Mouse (Mus musculus): ENCODE measurements around the gene Ube2e3. TPM values are rescaled to one million over a fixed set of nuclear protein-coding genes. Genes with fewer than 3 reads are reported as not detected.

The Ube2e3 gene
- 33.0 and 34.1 TPM in 2 replicates for polyA plus RNA-seq (2012; rRNA removed)

GRCm38 (mm10) chr2:78867726-78868510 is at the start of gene Ube2e3:
TSS of gene Ube2e3 (plus strand) at chr2:78868124.
- DNase-seq (ENCODE audit: low spot score): no peak

DNA sequence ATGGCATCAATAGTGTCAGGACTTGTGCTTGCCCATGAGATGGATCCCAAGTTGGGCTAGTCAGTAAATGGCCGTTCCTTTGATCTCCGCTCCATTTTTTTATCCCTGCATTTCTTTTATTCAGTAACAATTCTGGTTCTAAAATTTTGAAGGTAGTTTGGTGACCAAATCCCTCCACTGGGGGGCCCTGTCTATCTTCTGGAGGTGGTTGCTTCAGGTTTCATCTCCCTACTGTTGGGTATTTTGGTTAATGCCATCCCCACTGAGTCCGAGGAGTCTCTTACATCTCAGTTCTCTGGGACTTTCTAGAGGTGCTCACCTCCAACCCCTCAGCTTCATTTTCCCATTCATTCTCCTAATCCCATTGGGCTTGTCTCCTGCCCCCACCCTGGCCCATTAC is 38.0 kb upstream of the Ube2e3 start:
- DNase-seq (ENCODE audit: low spot score): no peak

DNA sequence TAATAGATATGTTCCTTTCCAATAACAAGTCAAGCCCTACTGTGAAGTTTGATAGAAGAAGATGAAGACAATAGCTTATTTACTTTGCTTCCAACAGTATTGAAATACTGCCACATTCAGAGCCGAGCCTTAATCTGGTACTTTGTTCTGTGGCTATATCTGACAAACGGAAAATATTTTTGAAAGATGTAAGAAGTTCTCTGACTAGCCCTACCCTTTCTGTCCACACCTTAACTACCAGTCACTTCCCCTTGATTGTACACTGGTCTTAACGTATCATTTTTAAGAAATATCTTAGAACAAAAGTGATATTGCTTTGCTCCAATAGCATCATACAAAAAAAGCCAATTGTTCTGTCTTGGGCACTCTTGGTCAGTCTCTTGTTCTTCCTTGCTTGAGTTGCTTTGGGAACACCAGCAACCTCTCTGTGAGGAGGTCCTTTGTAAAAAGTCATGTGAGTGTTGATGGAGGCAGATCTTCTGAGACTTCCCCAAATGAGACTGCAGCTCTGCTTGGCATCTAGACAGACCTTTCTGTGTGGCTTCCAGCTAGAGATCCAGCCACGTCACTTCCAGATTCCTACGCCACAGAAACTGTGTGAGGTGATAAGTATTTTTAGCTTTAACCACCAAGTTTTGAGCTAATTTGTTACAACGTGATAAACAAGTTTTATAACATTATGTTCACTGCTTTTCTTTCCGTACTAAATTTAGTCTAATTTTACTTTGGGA is 26.3 kb upstream of the Ube2e3 start:
- no peak for DNase-seq (ENCODE audit: low spot score)

DNA sequence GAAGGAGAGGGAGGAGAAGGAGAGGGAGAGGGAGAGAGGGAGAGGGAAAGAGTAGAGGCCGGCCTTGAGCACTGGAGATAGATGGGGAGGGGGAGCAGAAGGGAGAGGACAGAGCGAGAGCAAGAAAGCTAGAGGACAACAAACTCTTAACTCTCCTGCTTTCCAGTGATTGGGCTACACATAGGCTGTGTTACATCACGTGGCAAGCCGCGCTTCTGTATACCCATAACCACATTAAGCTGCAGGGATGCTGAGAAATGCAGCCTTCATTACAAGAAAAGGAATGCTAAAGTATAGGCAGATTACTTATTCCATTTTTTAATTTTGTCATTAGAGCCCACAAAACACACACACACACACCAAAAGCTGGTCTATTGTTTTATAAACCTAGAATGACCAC is 23.6 kb upstream of the Ube2e3 start:
- no peak for DNase-seq (ENCODE audit: low spot score)

DNA sequence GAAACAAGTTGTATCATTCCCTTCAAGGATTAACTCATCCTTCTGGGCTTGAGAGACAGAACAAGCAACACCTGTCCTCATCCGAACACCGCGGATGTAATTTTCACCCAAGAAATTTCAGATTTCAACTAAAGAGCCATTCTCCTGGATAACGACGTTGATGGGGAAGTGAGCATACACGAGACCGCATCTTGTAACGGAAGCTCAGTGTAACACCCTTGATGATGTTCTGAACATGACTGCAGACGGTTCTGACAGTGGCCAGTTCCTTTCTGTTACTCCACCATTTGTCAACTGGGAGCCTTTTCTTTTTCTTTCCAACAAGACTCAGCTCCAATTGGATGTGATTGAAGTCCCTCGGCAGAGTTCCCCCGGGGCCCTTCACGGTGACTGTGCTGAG is 22.6 kb upstream of the Ube2e3 start:
- no peak for DNase-seq (ENCODE audit: low spot score)

- DNase-seq (ENCODE audit: low spot score): no peak
These were observed 22.2 kb upstream of the Ube2e3 start for GRCm38 (mm10) chr2:78845717-78846116.

DNA sequence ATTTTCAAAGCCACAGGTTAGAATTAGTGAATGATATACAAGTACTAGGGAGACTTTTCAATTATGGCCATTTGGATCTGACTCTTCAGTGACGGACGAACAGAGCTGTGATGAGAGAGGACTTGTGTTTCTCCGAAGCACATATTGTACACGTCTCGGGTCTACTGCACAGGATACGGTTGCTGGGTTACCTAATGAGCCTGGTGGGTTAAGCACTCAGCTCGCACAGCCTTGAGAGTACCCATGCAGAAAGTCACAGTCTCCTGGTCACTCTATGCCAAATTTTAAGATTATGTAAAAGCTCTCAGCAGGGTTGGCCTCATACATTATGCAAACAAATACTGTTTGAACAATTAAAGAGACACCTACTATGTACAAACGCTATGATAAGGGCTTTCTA is 13.6 kb upstream of the Ube2e3 start:
- DNase-seq (ENCODE audit: low spot score): no peak

GRCm38 (mm10) chr2:78858628-78859027 is 9.3 kb upstream of the Ube2e3 start:
- DNase-seq (ENCODE audit: low spot score): no peak

GRCm38 (mm10) chr2:78859266-78860087 is 8.4 kb upstream of the Ube2e3 start:
- DNase-seq (ENCODE audit: low spot score): no peak

DNA sequence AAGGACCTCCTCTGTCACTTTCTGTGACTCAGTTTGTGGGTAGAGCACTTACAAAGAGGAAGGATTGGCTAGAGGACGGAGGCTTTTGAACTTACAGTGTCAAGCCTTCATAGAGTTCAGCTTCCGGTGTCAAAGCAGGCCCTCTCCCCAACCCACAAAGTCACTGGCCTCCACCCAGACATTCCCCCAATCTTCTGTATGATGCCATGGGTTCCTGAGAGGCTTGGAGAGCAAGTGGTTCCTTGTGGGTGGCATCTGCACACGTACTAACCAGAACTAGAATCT is 7.9 kb upstream of the Ube2e3 start:
- no peak for DNase-seq (ENCODE audit: low spot score)

DNA sequence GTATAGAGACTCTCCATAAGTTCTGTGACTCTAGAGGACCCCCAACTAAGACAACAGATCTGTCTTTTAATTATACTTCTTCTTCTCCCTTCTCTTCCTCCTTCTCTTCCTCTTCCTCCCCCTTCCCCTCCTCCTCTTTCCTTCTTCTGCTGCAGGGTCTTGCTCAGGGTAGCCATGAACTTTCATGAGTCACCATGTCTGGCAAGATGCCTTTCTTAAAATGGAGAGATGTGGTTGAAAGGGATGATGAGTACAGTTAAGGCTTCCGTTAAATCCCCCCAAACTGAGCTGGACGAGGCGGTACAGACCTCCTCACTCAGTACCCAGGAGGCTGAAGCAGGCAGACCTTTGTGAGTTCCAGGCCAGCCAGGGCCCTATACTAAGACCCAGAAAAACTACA is 3.8 kb upstream of the Ube2e3 start:
- DNase-seq (ENCODE audit: low spot score): no peak

- DNase-seq (ENCODE audit: low spot score): no peak
These were observed 3.1 kb upstream of the Ube2e3 start for GRCm38 (mm10) chr2:78864866-78865265.

- DNase-seq (ENCODE audit: low spot score): peak; percentile 73
These were observed 559 bp downstream of the Ube2e3 start for GRCm38 (mm10) chr2:78868511-78868854.

DNA sequence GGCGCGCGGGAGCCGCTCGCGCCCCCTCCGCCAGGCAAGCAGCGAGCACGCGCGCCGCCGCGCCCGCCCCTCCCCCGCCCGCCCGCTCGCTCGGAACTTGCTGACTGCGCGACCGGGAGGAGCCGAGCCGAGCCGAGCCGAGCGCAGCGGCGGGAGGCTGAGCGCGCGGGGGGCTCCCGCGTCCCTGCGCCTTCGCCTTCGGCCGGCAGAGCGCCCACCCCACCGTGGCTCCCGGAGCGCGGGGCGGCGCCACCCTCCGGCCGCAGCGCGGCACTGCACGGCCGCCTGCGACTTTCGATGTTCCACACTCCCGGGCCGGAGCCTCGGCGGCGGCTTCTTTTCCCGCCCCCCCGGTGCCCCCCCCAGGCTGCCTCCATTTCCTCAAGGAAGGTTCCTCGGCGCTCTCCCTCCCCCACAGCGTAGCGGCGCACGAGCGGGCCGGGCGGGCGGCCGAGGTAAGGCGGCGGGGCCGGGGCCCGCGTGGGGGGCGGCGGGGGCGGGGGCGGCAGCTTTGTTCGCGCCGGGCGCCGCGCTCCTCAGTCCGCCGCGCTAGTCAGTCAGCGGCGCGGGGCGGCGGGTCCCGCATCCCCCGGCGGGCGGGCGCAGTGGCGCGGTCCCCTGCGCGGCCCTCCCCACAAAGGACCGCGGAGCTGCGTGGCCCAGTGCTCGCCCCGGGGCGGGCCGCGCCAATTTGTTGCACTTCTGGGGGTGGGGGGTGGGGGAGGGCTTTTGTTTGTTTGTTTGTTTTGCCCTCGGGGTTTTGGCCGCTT is 1.2 kb downstream of the Ube2e3 start:
- peak; percentile 77 for DNase-seq (ENCODE audit: low spot score)

- peak; percentile 26 for DNase-seq (ENCODE audit: low spot score)
These were observed 2.0 kb downstream of the Ube2e3 start for GRCm38 (mm10) chr2:78869721-78870442.

DNA sequence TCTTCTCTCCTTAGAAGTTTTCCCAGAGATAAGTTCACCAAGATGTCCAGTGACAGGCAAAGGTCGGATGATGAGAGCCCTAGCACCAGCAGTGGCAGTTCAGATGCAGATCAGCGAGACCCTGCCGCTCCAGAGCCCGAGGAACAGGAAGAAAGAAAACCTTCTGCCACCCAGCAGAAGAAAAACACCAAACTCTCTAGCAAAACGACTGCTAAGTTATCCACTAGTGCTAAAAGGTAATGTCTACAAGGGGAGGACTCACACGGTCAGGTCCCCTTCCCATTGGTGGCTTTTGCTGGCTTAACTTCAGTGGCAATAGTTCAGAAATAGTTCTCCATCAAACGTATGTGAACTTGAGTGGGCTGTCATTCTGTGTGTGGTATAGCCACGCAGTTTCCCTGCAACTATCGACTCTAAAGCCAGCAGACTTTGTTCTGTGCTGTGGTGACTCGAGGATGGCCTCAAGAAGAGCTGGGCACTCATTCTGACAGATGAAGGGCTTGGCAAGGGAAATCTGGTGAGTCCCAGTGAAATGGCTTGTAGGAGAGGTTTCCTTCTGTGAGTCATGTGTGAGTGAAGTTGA is 2.6 kb downstream of the Ube2e3 start:
- DNase-seq (ENCODE audit: low spot score): no peak

DNA sequence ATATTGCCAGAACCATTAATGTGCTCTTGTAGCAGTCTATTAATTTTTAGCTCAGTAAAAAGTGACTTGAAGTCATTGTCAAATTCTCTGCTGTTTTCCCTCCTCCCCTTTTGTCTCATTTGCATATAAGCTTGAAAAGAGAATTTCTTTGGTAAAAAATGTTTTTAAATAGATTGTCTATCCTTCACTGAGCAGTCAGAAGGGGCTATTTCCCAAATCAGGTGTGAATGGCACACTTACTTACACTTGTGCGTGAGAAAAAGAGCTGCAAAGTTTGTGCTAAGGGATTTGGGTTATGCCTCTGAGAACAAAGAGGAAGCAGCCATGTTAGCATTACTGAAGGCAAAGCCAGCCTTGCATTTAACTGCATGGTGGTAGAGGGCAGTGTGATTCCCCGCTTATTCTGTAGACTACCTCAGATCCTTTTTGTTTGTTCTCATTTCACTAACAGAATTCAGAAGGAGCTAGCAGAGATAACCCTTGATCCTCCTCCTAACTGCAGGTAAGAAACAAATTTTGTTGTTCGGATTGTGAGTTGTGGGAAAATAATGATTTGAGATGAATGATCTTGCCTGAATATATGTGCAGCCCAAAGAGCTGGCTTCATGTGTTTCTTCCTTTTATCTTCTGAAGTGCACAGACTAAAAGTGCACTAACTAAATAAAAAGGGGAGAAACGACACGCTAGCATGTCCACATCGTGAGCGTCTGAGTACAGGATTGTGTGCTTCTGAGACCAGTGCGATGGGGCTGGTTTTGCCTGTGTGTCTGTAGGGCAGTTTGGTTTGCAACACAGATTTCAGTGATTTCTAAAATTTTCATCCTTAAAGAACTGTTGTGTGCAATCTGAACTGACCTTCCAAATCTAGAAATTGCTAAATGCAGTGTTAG is 4.3 kb downstream of the Ube2e3 start:
- DNase-seq (ENCODE audit: low spot score): no peak

- DNase-seq (ENCODE audit: low spot score): no peak
These were observed 6.0 kb downstream of the Ube2e3 start for GRCm38 (mm10) chr2:78873946-78874345.

- DNase-seq (ENCODE audit: low spot score): no peak
These were observed 8.1 kb downstream of the Ube2e3 start for GRCm38 (mm10) chr2:78876002-78876401.

DNA sequence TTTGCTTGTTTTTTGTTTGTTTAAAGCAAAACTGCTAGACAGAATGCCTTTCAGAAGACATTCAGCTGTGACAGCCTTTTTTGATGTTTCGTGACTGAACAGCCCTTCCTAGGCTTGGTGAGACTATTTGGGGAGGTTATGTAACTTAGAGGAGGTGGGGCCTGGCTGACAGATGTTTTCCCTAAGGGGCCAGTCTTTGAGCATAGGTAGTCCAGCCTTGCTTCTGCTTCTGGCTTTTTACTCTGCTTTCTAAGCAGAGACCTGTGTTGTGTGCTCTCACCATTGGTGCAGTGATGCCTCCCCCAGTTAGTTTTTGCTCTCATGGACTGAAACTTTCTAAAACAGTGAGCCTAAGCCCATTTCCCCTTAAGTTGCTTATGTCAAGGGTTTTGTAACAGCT is 14.1 kb downstream of the Ube2e3 start:
- no peak for DNase-seq (ENCODE audit: low spot score)

Data from urinary bladder, adult 2 months (tissue).